Mouse (Mus musculus): ENCODE results near the gene Hrasls5.

- TF ChIP-seq POLR2A (IDR thresholded peaks at IDR 0.05; ENCODE audit: borderline replicate concordance, low read depth, low read length) (no peak), CTCF (IDR thresholded peaks at IDR 0.05; ENCODE audit: low read depth, low read length) (no peak)
Observed at GRCm38 (mm10) chr19:7672033-7672432, 59.7 kb downstream of the Hrasls5 start.

Data from bone marrow macrophage, adult 2 months (primary cell).